Mouse (Mus musculus): ENCODE data around the gene Auts2. TPM values are rescaled to one million over a fixed set of nuclear protein-coding genes. Genes with fewer than 3 reads are reported as not detected.

The Auts2 gene
- polyA plus RNA-seq, 1 experiment from 2014 or later, result 4.9 TPM

- TF ChIP-seq CTCF (IDR thresholded peaks at IDR 0.05; ENCODE audit: low read depth), result no peak
- H3K9me3 ChIP-seq (ENCODE audit: control insufficient read depth), result no peaks in the 10 kb centered on the region
- H3K9ac ChIP-seq (ENCODE audit: low read depth, low read length), result no peak overlapping the region
- H3K4me3 ChIP-seq (ENCODE audit: low read depth, low read length), result no peak overlapping the region
- H3K36me3 ChIP-seq (ENCODE audit: control insufficient read depth, insufficient read depth), result no peaks in the 10 kb centered on the region
- H3K4me1 ChIP-seq (replicated peaks; ENCODE audit: control insufficient read depth, insufficient read depth, low read length), result no peaks in the 10 kb centered on the region
- no peak for ATAC-seq
- whole genome bisulfite sequencing, result 71% methylated on average over 15 of the region's 15 CpGs
- H3K27me3 ChIP-seq (replicated peaks; ENCODE audit: control insufficient read depth, insufficient read depth, low read length), result peaks cover 17% of the 10 kb centered on the region
- H3K27ac ChIP-seq (ENCODE audit: low read depth, low read length), result no peak overlapping the region
- H3K4me2 ChIP-seq (replicated peaks; ENCODE audit: low read depth), result no peak overlapping the region
Observed at GRCm38 (mm10) chr5:132274098-132274898, 268.8 kb downstream of the Auts2 start.

GRCm38 (mm10) chr5:132272132-132272531 is 271.0 kb downstream of the Auts2 start:
- no peak for TF ChIP-seq CTCF (IDR thresholded peaks at IDR 0.05; ENCODE audit: low read depth)
- no peak overlapping the region for H3K4me3 ChIP-seq (ENCODE audit: low read depth, low read length)
- H3K4me2 ChIP-seq (replicated peaks; ENCODE audit: low read depth), result no peak overlapping the region
- H3K9me3 ChIP-seq (ENCODE audit: control insufficient read depth), result no peaks in the 10 kb centered on the region
- H3K36me3 ChIP-seq (ENCODE audit: control insufficient read depth, insufficient read depth), result no peaks in the 10 kb centered on the region
- no peaks in the 10 kb centered on the region for H3K4me1 ChIP-seq (replicated peaks; ENCODE audit: control insufficient read depth, insufficient read depth, low read length)
- H3K9ac ChIP-seq (ENCODE audit: low read depth, low read length), result no peak overlapping the region
- H3K27ac ChIP-seq (ENCODE audit: low read depth, low read length), result no peak overlapping the region
- H3K27me3 ChIP-seq (replicated peaks; ENCODE audit: control insufficient read depth, insufficient read depth, low read length), result peaks cover 30% of the 10 kb centered on the region
- 74% methylated on average over 4 of the region's 4 CpGs for WGBS
- ATAC-seq, result no peak

GRCm38 (mm10) chr5:132270896-132271295 is 272.2 kb downstream of the Auts2 start:
- no peak for ATAC-seq
- no peaks in the 10 kb centered on the region for H3K36me3 ChIP-seq (ENCODE audit: control insufficient read depth, insufficient read depth)
- no peak for TF ChIP-seq CTCF (IDR thresholded peaks at IDR 0.05; ENCODE audit: low read depth)
- H3K4me2 ChIP-seq (replicated peaks; ENCODE audit: low read depth), result no peak overlapping the region
- 84% methylated on average over 1 of the region's 1 CpGs for WGBS
- H3K27me3 ChIP-seq (replicated peaks; ENCODE audit: control insufficient read depth, insufficient read depth, low read length), result peaks cover 33% of the 10 kb centered on the region
- H3K9ac ChIP-seq (ENCODE audit: low read depth, low read length), result no peak overlapping the region
- H3K4me3 ChIP-seq (ENCODE audit: low read depth, low read length), result no peak overlapping the region
- H3K9me3 ChIP-seq (ENCODE audit: control insufficient read depth), result no peaks in the 10 kb centered on the region
- no peak overlapping the region for H3K27ac ChIP-seq (ENCODE audit: low read depth, low read length)
- H3K4me1 ChIP-seq (replicated peaks; ENCODE audit: control insufficient read depth, insufficient read depth, low read length), result no peaks in the 10 kb centered on the region

- 48% methylated on average over 3 of the region's 3 CpGs for WGBS
- no peak for TF ChIP-seq CTCF (IDR thresholded peaks at IDR 0.05; ENCODE audit: low read depth)
- H3K4me3 ChIP-seq (ENCODE audit: low read depth, low read length), result no peak overlapping the region
- H3K4me1 ChIP-seq (replicated peaks; ENCODE audit: control insufficient read depth, insufficient read depth, low read length), result no peaks in the 10 kb centered on the region
- no peak overlapping the region for H3K4me2 ChIP-seq (replicated peaks; ENCODE audit: low read depth)
- no peak overlapping the region for H3K9ac ChIP-seq (ENCODE audit: low read depth, low read length)
- no peak for ATAC-seq
- H3K27ac ChIP-seq (ENCODE audit: low read depth, low read length), result no peak overlapping the region
- H3K27me3 ChIP-seq (replicated peaks; ENCODE audit: control insufficient read depth, insufficient read depth, low read length), result peaks cover 28% of the 10 kb centered on the region
- no peaks in the 10 kb centered on the region for H3K9me3 ChIP-seq (ENCODE audit: control insufficient read depth)
- H3K36me3 ChIP-seq (ENCODE audit: control insufficient read depth, insufficient read depth), result no peaks in the 10 kb centered on the region
Observed at GRCm38 (mm10) chr5:132270074-132270473, 273.1 kb downstream of the Auts2 start.

- Histone ChIP-seq H3K9me3 (ENCODE audit: control insufficient read depth) (no peaks in the 10 kb centered on the region), H3K4me2 (replicated peaks; ENCODE audit: low read depth) (no peak overlapping the region), H3K36me3 (ENCODE audit: control insufficient read depth, insufficient read depth) (no peaks in the 10 kb centered on the region), H3K27ac (ENCODE audit: low read depth, low read length) (no peak overlapping the region), H3K4me3 (ENCODE audit: low read depth, low read length) (no peak overlapping the region), H3K9ac (ENCODE audit: low read depth, low read length) (no peak overlapping the region), H3K27me3 (replicated peaks; ENCODE audit: control insufficient read depth, insufficient read depth, low read length) (peaks cover 28% of the 10 kb centered on the region), H3K4me1 (replicated peaks; ENCODE audit: control insufficient read depth, insufficient read depth, low read length) (no peaks in the 10 kb centered on the region)
- no peak for ATAC-seq
- WGBS, result 89% methylated on average over 6 of the region's 6 CpGs
- TF ChIP-seq CTCF (IDR thresholded peaks at IDR 0.05; ENCODE audit: low read depth), result no peak
Observed at GRCm38 (mm10) chr5:132268351-132268967, 274.7 kb downstream of the Auts2 start.

- Histone ChIP-seq H3K9ac (ENCODE audit: low read depth, low read length) (no peak overlapping the region), H3K36me3 (ENCODE audit: control insufficient read depth, insufficient read depth) (no peaks in the 10 kb centered on the region), H3K4me1 (replicated peaks; ENCODE audit: control insufficient read depth, insufficient read depth, low read length) (no peaks in the 10 kb centered on the region), H3K27ac (ENCODE audit: low read depth, low read length) (no peak overlapping the region), H3K4me2 (replicated peaks; ENCODE audit: low read depth) (no peak overlapping the region), H3K4me3 (ENCODE audit: low read depth, low read length) (no peak overlapping the region), H3K9me3 (ENCODE audit: control insufficient read depth) (no peaks in the 10 kb centered on the region), H3K27me3 (replicated peaks; ENCODE audit: control insufficient read depth, insufficient read depth, low read length) (peaks cover 16% of the 10 kb centered on the region)
- ATAC-seq, result no peak
- no peak for TF ChIP-seq CTCF (IDR thresholded peaks at IDR 0.05; ENCODE audit: low read depth)
- WGBS, result 70% methylated on average over 1 of the region's 1 CpGs
Observed at GRCm38 (mm10) chr5:132265015-132265414, 278.1 kb downstream of the Auts2 start.
